Mouse (Mus musculus): Measurements from ENCODE around the gene Sdk2.

Sdk2 gene

GRCm38 (mm10) chr11:113726994-113727888 is 339.6 kb downstream of the Sdk2 start:
- in situ Hi-C loops (cut with MboI; ENCODE audit: low sequenced_read_pairs) = no loop called here

Data from CH12F3 (cell line).